Mouse (Mus musculus): ENCODE results near the gene Prmt2.

DNA sequence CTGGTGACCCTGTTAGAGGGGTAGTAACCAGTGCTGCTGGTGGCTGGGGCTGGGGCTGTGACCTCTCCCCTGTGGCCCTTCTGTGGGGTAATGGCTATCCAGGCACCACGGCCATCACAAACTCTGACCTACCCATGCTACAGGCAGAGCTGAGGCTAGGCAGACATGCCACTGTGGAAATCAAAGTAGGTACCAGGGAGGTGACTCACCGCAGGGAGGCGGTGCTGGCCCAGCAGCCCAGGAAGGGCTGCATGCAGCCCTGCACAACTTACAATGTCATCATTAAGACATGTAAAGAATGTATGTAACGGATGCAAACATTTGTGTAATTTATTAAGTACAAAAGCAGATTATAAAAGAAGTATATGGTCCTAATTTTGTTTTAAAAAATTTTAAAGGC, 24.8 kb upstream of the Prmt2 start:
- TF ChIP-seq POLR2A (IDR thresholded peaks at IDR 0.05; ENCODE audit: extremely low read depth, insufficient read depth, low read length) (no peak), CTCF (IDR thresholded peaks at IDR 0.05; ENCODE audit: extremely low read depth, insufficient read depth, low read length) (no peak)
